Mouse (Mus musculus) embryonic facial prominence, embryonic 11.5 days (tissue): Measurements from ENCODE around the gene Themis. TPM values are rescaled to one million over a fixed set of nuclear protein-coding genes. Genes with fewer than 3 reads are reported as not detected.

ENCODE experiments used
- ATAC-seq: fragments of 200-750 bp; cut with Nextera tagmentation; replicated peaks from 2 replicates; pipeline ENCODE4 v1.8.0; 2017; ENCODE audit warnings: low read depth; ENCODE audit not compliant: insufficient number of reproducible peaks, low FRiP score, low TSS enrichment
- DNase-seq: peaks from one replicate; pipeline ENCODE4 v3.0.0-alpha.2; 2015; ENCODE audit warnings: low spot score
- H3K27ac ChIP-seq: fragments of 300-500 bp; sonication (generic); replicated peaks from 2 replicates; pipeline ENCODE4 v1.5.1; 2014; ENCODE audit warnings: mild to moderate bottlenecking, low read depth, low read length, control low read depth
- H3K27me3 ChIP-seq: fragments of 300-500 bp; sonication (generic); 2 replicates; pipeline ENCODE4 v1.6.1; 2014; ENCODE audit warnings: mild to moderate bottlenecking, low read length, moderate library complexity, mixed read lengths; ENCODE audit not compliant: control insufficient read depth, insufficient read depth
- H3K36me3 ChIP-seq: fragments of 300-500 bp; sonication (generic); replicated peaks from 2 replicates; pipeline ENCODE4 v1.6.1; 2014; ENCODE audit warnings: low read depth, mild to moderate bottlenecking, low read length, moderate library complexity, mixed read lengths; ENCODE audit not compliant: control insufficient read depth, insufficient read depth
- H3K4me1 ChIP-seq: fragments of 300-500 bp; sonication (generic); 2 replicates; pipeline ENCODE4 v1.6.1; 2014; ENCODE audit warnings: low read length, mixed read lengths; ENCODE audit not compliant: control insufficient read depth, insufficient read depth
- H3K4me2 ChIP-seq: fragments of 300-500 bp; sonication (generic); 2 replicates; pipeline ENCODE4 v1.6.1; 2014; ENCODE audit warnings: low read depth, mild to moderate bottlenecking, control low read depth, low read length, moderate library complexity
- H3K4me3 ChIP-seq: fragments of 300-500 bp; sonication (generic); 2 replicates; pipeline ENCODE4 v1.5.1; 2014; ENCODE audit warnings: low read depth, low read length, control low read depth
- H3K9ac ChIP-seq: fragments of 300-500 bp; sonication (generic); replicated peaks from 2 replicates; pipeline ENCODE4 v1.6.1; 2014; ENCODE audit warnings: mild to moderate bottlenecking, control low read depth, low read length
- H3K9me3 ChIP-seq: fragments of 300-500 bp; sonication (generic); replicated peaks from 2 replicates; pipeline ENCODE4 v1.6.1; 2016; ENCODE audit warnings: mild to moderate bottlenecking, low read length, inconsistent platforms, mixed read lengths; ENCODE audit not compliant: control insufficient read depth
- WGBS: fragments of 180-500 bp; shearing (Covaris S2); extraction: QIAGEN DNeasy Blood & Tissue Kit; methylation state at CpG from one replicate; pipeline ENCODE4 v1.1.7; 2014; 5-methylcytosine and 5-hydroxymethylcytosine counted together
- polyA plus RNA-seq: library from polyadenylated mRNA; unstranded; fragments of >200 nt; fragmentation: Nextera tagmentation; extraction: Ambion mirVana; gene quantifications from 2 replicates; pipeline ENCODE4 v1.2.1, GENCODE M21; 2014

The Themis gene
- 0.10 TPM in 1 of 2 replicates, not detected in the other for polyA plus RNA-seq

GRCm38 (mm10) chr10:28668261-28668660, at the start of gene Themis:
Gene Themis, plus strand, starts transcription at chr10:28668360.
- no peaks in the 10 kb centered on the region for H3K4me1 ChIP-seq
- no peak for ATAC-seq
- no peaks in the 10 kb centered on the region for H3K27me3 ChIP-seq
- H3K27ac ChIP-seq = no peak within 1 kb of the TSS
- no peak within 1 kb of the TSS for H3K4me3 ChIP-seq
- no peak within 1 kb of the TSS for H3K4me2 ChIP-seq
- DNase-seq = no peak
- H3K9me3 ChIP-seq = no peaks in the 10 kb centered on the region
- H3K36me3 ChIP-seq = no peaks in the 10 kb centered on the region
- no peak within 1 kb of the TSS for H3K9ac ChIP-seq
- 58% methylated on average over 5 of the region's 5 CpGs for WGBS

GRCm38 (mm10) chr10:28619415-28619814, 48.7 kb upstream of the Themis start:
- no peaks in the 10 kb centered on the region for H3K4me1 ChIP-seq
- no peaks in the 10 kb centered on the region for H3K36me3 ChIP-seq
- H3K9me3 ChIP-seq = no peaks in the 10 kb centered on the region
- H3K4me3 ChIP-seq = no peak overlapping the region
- no peak overlapping the region for H3K4me2 ChIP-seq
- H3K9ac ChIP-seq = no peak overlapping the region
- ATAC-seq (no peak), DNase-seq (no peak)
- H3K27me3 ChIP-seq = no peaks in the 10 kb centered on the region
- WGBS = 81% methylated on average over 1 of the region's 1 CpGs
- H3K27ac ChIP-seq = no peak overlapping the region

GRCm38 (mm10) chr10:28636096-28636495, 32.1 kb upstream of the Themis start:
- Histone ChIP-seq H3K4me1 (no peaks in the 10 kb centered on the region), H3K4me3 (no peak overlapping the region), H3K36me3 (no peaks in the 10 kb centered on the region), H3K4me2 (no peak overlapping the region), H3K27me3 (no peaks in the 10 kb centered on the region), H3K9ac (no peak overlapping the region), H3K9me3 (no peaks in the 10 kb centered on the region), H3K27ac (no peak overlapping the region)
- ATAC-seq (no peak), DNase-seq (no peak)

GRCm38 (mm10) chr10:28641887-28642286, 26.3 kb upstream of the Themis start:
- Histone ChIP-seq H3K4me2 (no peak overlapping the region), H3K4me1 (no peaks in the 10 kb centered on the region), H3K36me3 (no peaks in the 10 kb centered on the region), H3K27me3 (no peaks in the 10 kb centered on the region), H3K9me3 (no peaks in the 10 kb centered on the region), H3K4me3 (no peak overlapping the region), H3K27ac (no peak overlapping the region), H3K9ac (no peak overlapping the region)
- DNase-seq (no peak), ATAC-seq (no peak)
- WGBS = 91% methylated on average over 2 of the region's 2 CpGs

GRCm38 (mm10) chr10:28647855-28648254, 20.3 kb upstream of the Themis start:
- no peaks in the 10 kb centered on the region for H3K9me3 ChIP-seq
- 88% methylated on average over 2 of the region's 2 CpGs for WGBS
- H3K4me3 ChIP-seq = no peak overlapping the region
- H3K36me3 ChIP-seq = no peaks in the 10 kb centered on the region
- no peak overlapping the region for H3K4me2 ChIP-seq
- no peak overlapping the region for H3K27ac ChIP-seq
- ATAC-seq (no peak), DNase-seq (no peak)
- no peaks in the 10 kb centered on the region for H3K27me3 ChIP-seq
- no peaks in the 10 kb centered on the region for H3K4me1 ChIP-seq
- no peak overlapping the region for H3K9ac ChIP-seq

GRCm38 (mm10) chr10:28649109-28649899, 18.9 kb upstream of the Themis start:
- no peak overlapping the region for H3K4me3 ChIP-seq
- 67% methylated on average over 6 of the region's 6 CpGs for WGBS
- no peaks in the 10 kb centered on the region for H3K36me3 ChIP-seq
- no peaks in the 10 kb centered on the region for H3K4me1 ChIP-seq
- H3K4me2 ChIP-seq = no peak overlapping the region
- H3K9ac ChIP-seq = no peak overlapping the region
- ATAC-seq (no peak), DNase-seq (no peak)
- H3K27ac ChIP-seq = no peak overlapping the region
- H3K9me3 ChIP-seq = no peaks in the 10 kb centered on the region
- no peaks in the 10 kb centered on the region for H3K27me3 ChIP-seq

GRCm38 (mm10) chr10:28649900-28650160, 18.3 kb upstream of the Themis start:
- Histone ChIP-seq H3K9me3 (no peaks in the 10 kb centered on the region), H3K4me2 (no peak overlapping the region), H3K4me3 (no peak overlapping the region), H3K27me3 (no peaks in the 10 kb centered on the region), H3K36me3 (no peaks in the 10 kb centered on the region), H3K9ac (no peak overlapping the region), H3K27ac (no peak overlapping the region), H3K4me1 (no peaks in the 10 kb centered on the region)
- 35% methylated on average over 1 of the region's 1 CpGs for WGBS
- DNase-seq (no peak), ATAC-seq (no peak)

- H3K4me3 ChIP-seq = no peak overlapping the region
- H3K4me1 ChIP-seq = no peaks in the 10 kb centered on the region
- no peaks in the 10 kb centered on the region for H3K27me3 ChIP-seq
- no peaks in the 10 kb centered on the region for H3K36me3 ChIP-seq
- H3K27ac ChIP-seq = no peak overlapping the region
- DNase-seq (no peak), ATAC-seq (no peak)
- no peak overlapping the region for H3K9ac ChIP-seq
- 84% methylated on average over 2 of the region's 2 CpGs for WGBS
- no peaks in the 10 kb centered on the region for H3K9me3 ChIP-seq
- H3K4me2 ChIP-seq = no peak overlapping the region
These were observed 16.2 kb upstream of the Themis start for GRCm38 (mm10) chr10:28651910-28652309.
